Mouse (Mus musculus) embryo, embryonic 10.5 days (tissue): ENCODE results near the gene Ubap1.
A peak's percentile ranks its signal among the peaks of the same experiment; 100 is the strongest.

Experiments used
- DNase-seq: peaks from one replicate; pipeline ENCODE4 v3.0.0-alpha.2; 2015; ENCODE audit warnings: low spot score

Ubap1 gene

GRCm38 (mm10) chr4:41348584-41349198 is at the start of gene Ubap1:
Gene Ubap1, plus strand, starts transcription at chr4:41348996.
- DNase-seq = peak; percentile 99

GRCm38 (mm10) chr4:41303671-41304070 is 45.1 kb upstream of the Ubap1 start:
- no peak for DNase-seq

DNA sequence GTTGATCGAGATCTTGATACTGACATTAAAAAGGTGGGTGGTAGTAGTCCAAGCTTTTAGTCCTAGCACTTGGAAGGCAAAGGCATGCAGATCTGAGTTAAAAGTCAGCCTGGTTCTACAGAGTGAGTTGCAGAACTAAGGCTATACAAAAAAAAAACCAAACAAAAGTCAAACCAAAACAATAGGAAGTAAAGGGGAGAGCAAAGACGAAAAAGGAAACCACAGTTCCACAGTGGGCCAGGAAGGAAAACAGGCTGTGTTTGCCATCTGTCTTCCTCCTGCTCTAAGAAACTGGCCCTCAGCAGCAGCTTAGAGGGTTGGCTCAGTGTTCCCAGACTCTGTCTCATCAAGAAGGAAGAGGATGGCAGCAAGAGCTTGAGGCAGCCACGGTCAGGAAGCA is 44.5 kb upstream of the Ubap1 start:
- DNase-seq = no peak

- no peak for DNase-seq
Measured at GRCm38 (mm10) chr4:41307406-41307805, 41.4 kb upstream of the Ubap1 start.

- no peak for DNase-seq
Measured at GRCm38 (mm10) chr4:41310567-41311563, 37.9 kb upstream of the Ubap1 start.

- no peak for DNase-seq
Measured at GRCm38 (mm10) chr4:41313722-41314121, 35.1 kb upstream of the Ubap1 start.

- peak; percentile 96 for DNase-seq
Measured at GRCm38 (mm10) chr4:41314141-41315129, 34.4 kb upstream of the Ubap1 start, which contains the start of gene Dcaf12. Gene Dcaf12, minus strand, starts transcription at chr4:41314889.

- DNase-seq = no peak
Measured at GRCm38 (mm10) chr4:41315173-41315572, 33.6 kb upstream of the Ubap1 start.

DNA sequence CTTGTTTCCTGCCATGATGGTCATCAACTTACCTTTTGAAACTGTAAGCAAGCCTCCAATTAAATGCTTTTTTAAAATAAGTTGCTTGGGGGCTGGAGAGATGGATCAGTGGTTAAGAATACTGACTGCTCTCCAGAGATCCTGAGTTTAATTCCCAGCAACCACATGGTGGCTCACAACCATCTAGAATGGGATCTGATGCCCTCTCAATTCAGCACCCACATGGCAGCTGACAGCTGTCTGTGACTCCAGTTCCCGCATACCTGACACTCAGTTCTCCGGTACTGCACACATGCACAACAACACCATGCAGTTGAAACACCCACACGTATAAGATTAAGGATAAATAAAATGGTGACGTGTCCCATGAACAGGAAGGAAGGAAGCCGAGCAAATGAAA is 30.5 kb upstream of the Ubap1 start:
- DNase-seq = no peak

DNA sequence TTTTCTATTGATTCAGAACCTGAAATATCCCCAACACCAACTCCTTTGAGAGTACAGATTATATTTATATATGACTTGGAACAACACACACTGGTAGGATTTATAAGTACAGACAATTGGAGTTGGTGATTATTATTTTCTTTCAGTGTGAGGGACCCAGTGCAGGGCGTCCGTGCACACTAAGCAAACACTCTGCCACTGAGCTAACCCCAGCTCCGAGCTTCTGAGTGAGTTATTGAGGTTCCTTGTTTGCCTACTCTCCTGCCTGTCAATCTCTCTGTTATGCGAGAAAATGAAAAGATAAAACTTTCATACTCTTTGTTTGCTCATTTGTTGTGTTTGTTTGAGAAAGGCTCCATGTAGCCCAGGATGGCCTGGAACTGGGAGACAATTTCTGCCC is 27.8 kb upstream of the Ubap1 start:
- DNase-seq = no peak

DNA sequence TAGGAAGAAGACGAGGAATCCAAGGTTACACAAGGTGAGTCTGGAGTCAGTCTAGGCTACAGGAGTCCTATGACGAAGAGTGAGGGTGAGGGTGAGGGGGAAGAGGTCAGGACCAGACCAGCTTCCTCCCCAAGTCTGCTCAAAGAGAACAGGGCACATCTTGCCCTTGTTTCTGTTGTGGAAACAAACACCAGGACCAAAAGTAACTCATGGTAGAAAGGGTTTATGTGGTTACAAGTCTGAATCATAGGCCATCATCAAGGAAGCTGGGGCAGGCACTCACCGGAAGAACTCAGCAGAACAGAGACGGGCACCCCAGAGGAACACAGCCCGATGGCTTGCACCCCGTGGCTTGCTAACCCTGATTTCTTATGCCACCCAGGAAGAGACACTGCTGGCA is 21.9 kb upstream of the Ubap1 start:
- DNase-seq = no peak

GRCm38 (mm10) chr4:41329481-41329880 is 19.3 kb upstream of the Ubap1 start:
- no peak for DNase-seq

DNA sequence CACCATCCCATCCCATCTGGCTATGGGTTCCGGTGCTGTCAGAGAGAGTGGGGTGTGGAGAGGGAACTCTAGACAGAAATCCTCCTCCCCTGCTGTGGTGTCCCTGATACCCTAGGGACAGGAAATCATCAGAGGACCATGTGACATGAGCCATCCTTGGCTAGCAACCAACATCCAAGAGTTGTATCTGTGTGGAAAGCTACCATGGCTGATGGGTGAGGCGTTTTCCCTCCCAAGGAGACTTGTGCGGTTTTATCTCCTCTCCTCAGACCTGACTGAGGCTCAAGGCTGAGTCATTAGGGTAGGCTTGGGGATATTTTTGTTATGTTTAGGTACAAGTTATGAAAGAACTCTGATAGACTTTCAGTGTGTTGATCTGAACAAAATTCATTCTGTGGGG is 17.7 kb upstream of the Ubap1 start:
- DNase-seq = no peak

DNA sequence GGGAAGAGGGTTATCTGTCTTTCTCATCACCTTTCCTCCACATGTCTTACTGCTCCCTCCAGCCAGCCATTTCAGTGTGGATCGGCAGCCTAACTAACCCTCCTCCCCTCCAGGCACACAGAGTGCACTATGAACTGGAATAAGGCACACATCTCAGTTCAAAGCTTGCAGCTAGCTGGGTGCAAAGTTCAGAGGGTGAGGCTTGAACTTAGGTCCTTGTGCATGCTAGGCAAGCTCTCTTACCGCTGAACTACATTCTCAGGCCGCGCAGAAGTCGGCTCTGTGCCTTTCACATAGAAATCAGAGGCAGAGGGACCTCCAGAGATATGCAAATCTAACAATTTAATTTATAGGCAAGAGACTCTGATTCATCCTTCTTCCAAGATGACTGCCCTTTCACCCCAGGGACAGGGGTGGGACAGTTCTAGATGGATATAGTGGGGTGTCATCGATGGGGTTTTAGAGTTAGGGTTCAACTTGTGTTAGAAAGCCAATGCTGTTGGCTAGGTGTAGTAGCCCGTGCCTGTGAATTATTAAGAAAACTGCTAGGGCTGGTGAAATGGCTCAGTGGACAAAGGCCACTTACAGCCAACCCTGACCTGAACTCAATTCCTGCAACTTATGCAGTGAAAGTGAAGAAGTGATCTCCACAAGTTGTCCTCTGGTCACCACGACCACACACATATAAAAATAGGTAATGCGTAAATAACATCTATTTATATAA is 16.9 kb upstream of the Ubap1 start:
- no peak for DNase-seq

- DNase-seq = no peak
Measured at GRCm38 (mm10) chr4:41336546-41336945, 12.2 kb upstream of the Ubap1 start.

DNA sequence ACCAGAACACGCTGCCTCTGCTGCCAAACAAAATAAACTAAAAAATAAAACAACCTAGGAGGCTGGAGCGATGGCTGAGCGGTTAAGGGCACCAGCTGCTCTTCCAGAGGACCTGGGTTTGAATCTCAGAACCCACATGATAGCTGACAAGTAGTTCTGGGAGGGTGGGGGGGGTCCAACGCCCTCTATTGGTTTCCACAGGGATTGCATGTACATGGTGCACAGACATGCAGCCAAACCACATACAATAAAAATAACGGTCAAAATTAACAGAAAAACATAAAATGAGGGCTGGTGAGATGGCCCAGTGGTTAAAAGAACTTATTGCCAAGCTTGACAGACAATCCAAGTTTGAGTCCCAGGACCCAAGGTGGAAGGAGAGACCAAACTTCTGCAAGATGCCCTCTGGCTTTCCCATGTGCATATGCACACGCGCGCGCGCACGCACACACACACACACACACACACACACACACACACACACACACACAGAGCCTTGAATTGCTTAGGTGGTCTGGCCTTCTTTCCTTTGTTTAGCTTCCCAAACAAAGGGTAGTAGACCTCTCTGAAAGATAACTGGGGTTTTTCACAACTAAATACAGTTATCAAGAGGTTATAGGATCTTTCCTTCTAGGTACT is 7.8 kb upstream of the Ubap1 start:
- DNase-seq = no peak

GRCm38 (mm10) chr4:41346011-41346410 is 2.8 kb upstream of the Ubap1 start:
- DNase-seq = no peak

GRCm38 (mm10) chr4:41347839-41348238 is 957 bp upstream of the Ubap1 start:
- DNase-seq = no peak

DNA sequence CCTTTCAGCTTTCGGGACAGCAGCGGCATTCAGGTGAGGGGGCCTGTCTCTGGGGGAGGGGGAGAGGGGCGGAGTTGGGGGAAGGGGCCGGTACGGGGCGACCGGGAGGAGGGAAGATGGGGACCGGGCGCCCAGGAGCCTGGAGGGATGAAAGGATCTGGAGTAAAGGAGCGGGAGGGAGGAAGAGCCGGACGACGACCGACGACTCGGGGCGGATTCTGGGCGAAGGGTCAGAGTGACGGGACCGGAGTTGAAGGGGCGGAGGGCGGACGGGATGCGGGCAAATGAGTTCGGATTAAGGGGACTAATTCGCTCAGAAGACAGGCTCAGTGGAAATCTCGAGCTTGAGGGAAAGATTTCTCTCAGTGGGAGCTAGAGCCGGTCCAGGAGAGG is 399 bp downstream of the Ubap1 start:
- peak; percentile 68 for DNase-seq

GRCm38 (mm10) chr4:41352758-41353157 is 4.0 kb downstream of the Ubap1 start:
- DNase-seq = no peak

GRCm38 (mm10) chr4:41353265-41353664 is 4.5 kb downstream of the Ubap1 start:
- DNase-seq = no peak
